Mouse (Mus musculus) stomach, adult 2 months (tissue): ENCODE data around the gene Ccng2. TPM values are rescaled to one million over a fixed set of nuclear protein-coding genes. Genes with fewer than 3 reads are reported as not detected.

Source experiments
- polyA plus RNA-seq: library from polyadenylated mRNA; depleted of rRNA; stranded (reverse); fragments of >200 nt; gene quantifications from 2 replicates; pipeline ENCODE4 v1.2.3, GENCODE M21; 2012; rRNA removed

Gene Ccng2
- polyA plus RNA-seq = 13.5 and 27.1 TPM in 2 replicates

DNA sequence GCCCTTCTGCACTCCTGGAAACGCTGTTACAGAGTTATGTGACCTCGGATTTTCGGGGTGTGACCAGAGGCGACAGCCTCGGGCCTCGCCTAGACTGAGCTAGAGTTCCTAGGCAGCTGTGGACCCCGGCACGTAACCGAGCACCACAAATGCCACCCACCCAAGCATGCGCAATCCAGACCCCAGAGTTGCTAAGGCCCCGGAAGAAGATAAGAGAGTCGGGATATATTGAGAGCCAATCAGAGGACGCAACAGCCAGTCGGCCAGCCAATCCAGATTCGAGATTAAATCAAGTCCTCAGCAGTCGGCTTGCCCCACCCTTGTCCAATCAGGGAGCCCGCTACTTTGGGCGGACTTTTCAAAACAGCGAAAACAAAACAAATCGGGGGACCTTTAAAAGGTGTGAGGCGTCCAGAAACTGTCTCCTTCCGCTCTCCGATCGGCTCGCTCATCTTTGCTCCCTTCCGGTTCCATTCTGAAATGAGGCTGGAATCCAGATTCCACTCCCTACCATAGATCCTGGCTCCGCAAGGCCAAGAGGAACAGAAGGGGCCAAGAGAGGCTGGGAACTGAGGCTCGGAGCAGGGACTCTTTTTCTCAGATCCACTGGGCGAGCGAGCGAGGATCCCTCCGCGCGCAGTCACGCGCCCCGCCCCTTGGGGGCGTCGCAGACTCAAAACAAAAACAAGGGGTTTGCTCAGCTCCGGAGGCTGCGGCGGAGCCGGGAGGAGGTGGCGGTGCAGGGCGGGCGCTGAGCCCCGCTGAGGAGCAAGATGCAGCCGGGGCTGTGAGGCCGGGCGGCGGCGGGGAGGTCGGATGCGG, at the start of gene Ccng2:
Gene Ccng2, plus strand, starts transcription at position 375 of the 822 bp plus-strand sequence.

Other genes starting within 250 kb of the Ccng2 start
- gene Sowahb, start 222.2 kb upstream of the Ccng2 start, polyA plus RNA-seq = 2.3 and 2.6 TPM in 2 replicates
- gene Sept11, start 173.8 kb upstream of the Ccng2 start, polyA plus RNA-seq = 4.7 and 5.2 TPM in 2 replicates
- gene Ccni, start 60.8 kb upstream of the Ccng2 start, polyA plus RNA-seq = 31.3 and 73.1 TPM in 2 replicates
- not detected in 2 replicates for gene 2010109A12Rik, start 60.7 kb upstream of the Ccng2 start, polyA plus RNA-seq